Mouse (Mus musculus): Measurements from ENCODE around the gene Comt.

The Comt gene

DNA sequence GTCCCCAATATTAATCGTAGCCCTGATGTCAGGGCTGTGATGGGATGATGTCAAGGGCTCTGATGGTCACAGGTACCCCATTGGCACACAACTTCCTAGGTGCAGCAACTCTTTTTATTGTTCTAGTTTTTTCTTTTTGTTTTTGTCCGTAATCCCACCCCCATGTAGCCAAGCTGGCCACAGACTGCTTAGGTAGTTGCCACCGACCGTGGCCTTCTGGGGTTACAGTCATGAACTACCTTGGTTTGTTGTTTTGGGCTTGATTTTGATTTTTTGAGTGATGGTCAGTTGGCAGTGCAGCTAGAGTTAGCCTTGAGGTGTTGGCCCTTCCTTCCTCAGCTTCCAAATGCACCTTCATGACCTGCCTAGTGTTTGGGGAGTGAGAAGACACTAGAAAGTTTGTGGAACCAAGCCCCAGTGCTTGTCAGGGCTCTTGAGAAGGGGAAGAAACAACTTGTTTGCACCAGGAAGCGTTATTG lies at the start of gene Comt:
Gene Comt (minus strand): TSS at position 51 of the 479 bp plus-strand sequence.
- DNase-seq (ENCODE audit: low spot score in 2 of 2) = no peak

DNA sequence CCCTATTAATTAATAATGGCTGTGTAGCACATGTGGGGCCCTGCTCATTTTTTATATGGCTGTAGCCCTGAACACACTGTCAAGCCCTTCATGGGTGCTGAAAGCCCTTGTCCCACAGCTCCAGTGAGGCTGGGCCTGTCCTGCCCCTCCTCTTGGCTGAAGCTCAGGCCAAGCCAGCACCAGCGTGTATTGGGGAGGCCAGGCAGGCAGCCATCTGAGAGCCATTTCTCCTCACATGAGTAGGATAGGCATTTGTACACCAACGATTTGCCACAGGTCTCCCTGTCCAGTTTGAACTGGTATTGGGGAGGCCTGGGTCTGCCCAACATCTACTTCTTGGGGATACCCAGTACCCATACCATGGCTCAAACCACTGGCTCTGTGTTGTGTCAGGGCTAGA lies 47.4 kb upstream of the Comt start:
- DNase-seq (ENCODE audit: low spot score in 2 of 2) = no peak

DNA sequence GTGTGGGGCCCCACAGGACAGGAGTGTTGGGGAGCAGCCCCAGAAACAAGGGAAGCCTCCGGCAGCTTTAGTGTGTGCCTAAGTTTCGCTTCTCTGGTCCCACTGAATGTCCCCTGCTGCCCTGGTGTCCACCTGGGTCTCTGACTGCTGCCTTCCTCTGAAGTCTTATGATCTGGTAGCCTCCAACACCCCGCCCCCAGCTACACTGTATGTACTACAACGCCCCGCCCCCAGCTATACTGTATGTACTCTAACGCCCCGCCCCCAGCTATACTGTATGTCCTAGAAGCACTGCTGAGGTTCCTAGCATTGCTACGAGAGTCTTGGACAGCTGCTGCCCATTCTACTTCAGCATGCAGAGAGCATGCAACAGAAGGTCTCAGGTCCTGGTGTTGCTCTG lies 46.3 kb upstream of the Comt start:
- no peak for DNase-seq (ENCODE audit: low spot score in 2 of 2)

DNA sequence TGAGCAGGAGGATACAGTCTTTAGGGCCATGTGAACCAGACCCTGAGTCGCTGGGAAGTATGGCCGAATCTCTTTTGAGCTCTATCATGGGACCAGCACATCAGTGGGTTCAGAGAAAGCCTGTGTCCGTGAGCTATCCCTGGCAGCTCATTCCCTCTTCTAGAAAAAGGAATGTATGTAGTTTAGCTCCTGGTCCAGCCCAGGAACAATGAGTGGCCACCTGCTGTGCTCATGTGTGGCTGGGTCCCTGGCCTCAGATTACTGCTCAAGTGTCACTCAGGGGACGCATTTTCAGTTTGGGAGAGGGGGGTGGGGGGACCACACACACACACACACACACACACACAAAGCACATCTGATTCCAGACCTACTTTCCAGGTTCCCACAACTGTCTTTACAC lies 45.8 kb upstream of the Comt start:
- no peak for DNase-seq (ENCODE audit: low spot score in 2 of 2)

- DNase-seq (ENCODE audit: low spot score in 2 of 2) = no peak
Measured at GRCm38 (mm10) chr16:18471976-18472375, 45.3 kb upstream of the Comt start.

DNA sequence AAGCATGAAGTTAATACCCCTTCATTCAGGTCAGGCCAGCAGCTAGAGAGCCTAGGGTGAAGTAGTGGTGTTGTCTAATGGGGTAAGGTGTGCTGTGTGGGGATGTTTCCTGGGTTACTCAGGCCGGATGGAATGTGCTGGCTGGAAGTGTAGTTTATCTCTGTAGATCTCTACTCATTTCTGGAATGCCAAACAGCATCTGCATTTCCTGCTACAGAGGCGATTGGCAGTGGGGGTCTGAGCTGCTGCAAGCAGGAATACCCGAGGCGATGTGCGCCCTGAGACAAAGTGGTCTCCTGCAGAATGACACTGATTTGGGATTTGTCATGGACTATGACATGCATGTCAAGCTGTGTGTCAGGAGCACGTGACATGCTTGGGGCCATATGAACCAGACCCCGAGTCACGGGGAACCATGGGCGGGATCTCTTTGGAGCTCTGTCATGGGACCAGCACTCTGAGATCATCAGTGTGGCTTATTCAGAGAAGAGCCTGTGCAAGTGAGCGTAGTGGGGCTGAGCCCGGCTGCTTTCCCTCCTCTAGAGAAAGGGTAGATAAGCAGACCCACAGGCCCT lies 44.8 kb upstream of the Comt start:
- DNase-seq (ENCODE audit: low spot score in 2 of 2) = no peak

GRCm38 (mm10) chr16:18470829-18471228 lies 44.2 kb upstream of the Comt start:
- DNase-seq (ENCODE audit: low spot score in 2 of 2) = no peak

GRCm38 (mm10) chr16:18464271-18464670 lies 37.6 kb upstream of the Comt start:
- DNase-seq (ENCODE audit: low spot score in 2 of 2) = peak in 1 of 2 experiments; percentile 41

- DNase-seq (ENCODE audit: low spot score in 2 of 2) = no peak
Measured at GRCm38 (mm10) chr16:18462598-18462997, 35.9 kb upstream of the Comt start.

GRCm38 (mm10) chr16:18462031-18462430 lies 35.4 kb upstream of the Comt start:
- no peak for DNase-seq (ENCODE audit: low spot score in 2 of 2)

DNA sequence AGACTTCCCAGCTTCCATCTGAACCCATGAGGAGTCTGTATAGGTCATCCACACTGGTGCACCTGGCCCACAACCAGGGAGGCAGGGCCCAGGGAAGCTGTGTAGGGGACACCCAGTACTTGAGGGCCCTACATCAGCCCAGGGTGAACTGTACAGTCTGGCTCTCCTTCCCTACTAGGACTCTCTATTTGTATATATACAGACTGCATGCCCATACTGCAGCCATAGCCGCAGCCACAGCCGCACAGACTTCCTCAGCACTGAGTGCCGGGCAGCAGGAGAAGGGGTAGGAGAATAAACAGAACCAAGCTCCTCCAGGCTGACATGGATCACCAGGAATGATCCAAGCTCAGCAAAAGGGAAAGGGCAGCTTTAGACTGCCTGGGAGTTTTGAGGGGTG lies 34.2 kb upstream of the Comt start:
- DNase-seq (ENCODE audit: low spot score in 2 of 2) = no peak

DNA sequence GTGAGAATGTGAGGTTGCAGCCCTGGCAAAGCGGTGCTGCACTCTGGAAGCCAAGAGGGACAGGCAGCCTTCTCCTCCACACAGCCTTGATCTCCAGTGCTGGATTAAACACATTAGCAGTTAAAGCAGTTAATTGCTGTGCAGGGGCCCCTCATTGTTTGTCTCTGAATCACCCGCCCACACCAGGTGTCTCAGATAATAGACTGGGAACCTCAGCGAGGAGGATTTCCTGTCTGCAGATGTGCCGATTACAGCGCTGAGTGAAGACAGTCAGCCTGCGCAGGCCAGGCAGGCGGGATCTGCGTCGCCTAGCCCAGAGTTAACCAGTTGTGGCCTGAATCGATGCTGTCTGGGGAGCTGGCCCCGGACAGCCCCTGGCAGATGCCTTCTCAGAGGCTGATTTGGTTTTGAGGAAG lies 33.3 kb upstream of the Comt start:
- DNase-seq (ENCODE audit: low spot score in 2 of 2) = no peak

- DNase-seq (ENCODE audit: low spot score in 2 of 2) = no peak
Measured at GRCm38 (mm10) chr16:18459335-18459954, 32.8 kb upstream of the Comt start.

- DNase-seq (ENCODE audit: low spot score in 2 of 2) = no peak
Measured at GRCm38 (mm10) chr16:18458661-18459060, 32.0 kb upstream of the Comt start.

DNA sequence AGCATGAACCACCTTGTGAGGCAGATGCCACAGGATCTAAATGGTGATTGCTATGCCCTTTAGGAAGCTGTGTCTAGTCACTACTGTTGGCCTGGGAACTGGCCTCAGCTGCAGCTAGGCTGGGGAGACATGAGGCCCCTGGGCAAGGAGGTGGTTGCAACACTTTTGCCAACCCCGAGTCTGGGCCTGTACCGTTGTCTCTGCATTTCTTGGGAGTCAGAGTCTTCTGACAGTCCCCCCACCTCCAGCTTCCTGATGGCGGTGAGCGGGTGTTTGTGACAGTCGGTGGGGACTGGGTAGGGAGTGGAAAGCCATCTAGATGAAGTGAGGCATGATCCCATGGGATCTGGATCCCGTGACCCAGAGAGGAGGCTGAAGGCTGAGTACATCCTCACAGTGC lies 28.8 kb upstream of the Comt start:
- DNase-seq (ENCODE audit: low spot score in 2 of 2) = no peak

DNA sequence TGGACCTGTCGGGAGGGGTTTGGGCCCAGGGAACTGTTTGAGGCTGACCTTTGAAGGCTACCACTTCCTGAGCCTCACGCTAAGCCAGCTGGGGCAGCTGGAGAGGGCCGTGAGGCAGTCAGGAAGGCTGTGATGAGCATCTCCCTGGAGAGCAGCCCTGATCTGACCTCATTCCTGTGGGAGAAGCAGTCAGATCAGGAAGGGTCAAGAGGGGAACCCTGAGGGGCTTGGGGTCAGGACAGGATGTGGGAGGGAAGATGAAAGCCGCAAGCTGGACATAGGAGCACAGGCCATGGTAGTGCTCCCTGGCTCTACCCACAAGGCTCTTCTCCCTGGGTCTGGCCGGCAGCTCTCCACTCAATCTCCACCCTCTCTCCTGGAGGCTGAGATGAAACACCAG lies 27.2 kb upstream of the Comt start:
- DNase-seq (ENCODE audit: low spot score in 2 of 2) = no peak

DNA sequence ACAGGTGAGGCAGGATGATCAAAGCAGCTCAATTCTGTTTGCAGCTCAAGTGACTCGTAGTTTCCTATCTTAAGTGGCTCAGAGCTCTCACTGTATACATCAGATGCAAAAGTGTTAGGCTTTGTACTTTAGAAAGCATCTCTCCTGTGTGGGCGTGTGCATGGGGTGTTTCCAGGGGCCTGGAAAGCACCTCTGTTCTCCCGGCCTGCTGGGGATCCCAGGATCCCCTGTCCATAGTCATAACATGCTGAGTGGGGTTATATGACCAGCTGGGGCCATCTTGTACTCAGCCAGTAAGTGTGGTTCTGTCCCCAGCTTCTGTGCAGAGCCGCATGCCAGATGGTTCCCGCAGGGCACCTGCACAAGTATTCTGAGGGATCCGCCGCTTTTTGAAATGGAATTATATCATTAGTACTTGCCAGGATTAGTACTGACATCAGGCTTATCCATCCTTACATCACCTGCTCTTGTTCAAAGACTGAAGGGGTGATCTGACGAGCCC lies 25.8 kb upstream of the Comt start:
- DNase-seq (ENCODE audit: low spot score in 2 of 2) = peak; percentile 37 to 54

- peak; percentile 76 to 79 for DNase-seq (ENCODE audit: low spot score in 2 of 2)
Measured at GRCm38 (mm10) chr16:18451486-18452181, 25.0 kb upstream of the Comt start.

GRCm38 (mm10) chr16:18449005-18449404 lies 22.4 kb upstream of the Comt start:
- no peak for DNase-seq (ENCODE audit: low spot score in 2 of 2)

DNA sequence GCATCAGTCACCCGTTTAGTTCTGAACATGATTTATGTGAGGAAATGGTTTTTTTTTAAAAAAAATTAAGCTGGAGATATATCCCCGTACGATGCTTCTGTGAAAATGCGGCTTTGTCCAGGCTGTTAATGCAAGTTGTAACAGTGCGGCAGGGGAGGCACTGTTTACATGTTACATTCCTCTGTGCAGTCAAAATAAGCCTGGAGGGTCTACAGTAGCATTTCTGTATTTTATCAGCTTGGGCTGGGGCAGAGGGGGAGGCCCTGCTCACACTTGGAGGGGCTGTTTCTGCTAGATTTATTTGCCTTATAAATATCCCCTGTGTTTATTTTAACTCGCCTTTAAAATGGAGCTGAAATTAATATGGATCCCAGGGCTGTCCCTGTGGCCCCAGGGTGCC lies 21.5 kb upstream of the Comt start:
- no peak for DNase-seq (ENCODE audit: low spot score in 2 of 2)

GRCm38 (mm10) chr16:18447243-18447642 lies 20.6 kb upstream of the Comt start:
- DNase-seq (ENCODE audit: low spot score in 2 of 2) = no peak

DNA sequence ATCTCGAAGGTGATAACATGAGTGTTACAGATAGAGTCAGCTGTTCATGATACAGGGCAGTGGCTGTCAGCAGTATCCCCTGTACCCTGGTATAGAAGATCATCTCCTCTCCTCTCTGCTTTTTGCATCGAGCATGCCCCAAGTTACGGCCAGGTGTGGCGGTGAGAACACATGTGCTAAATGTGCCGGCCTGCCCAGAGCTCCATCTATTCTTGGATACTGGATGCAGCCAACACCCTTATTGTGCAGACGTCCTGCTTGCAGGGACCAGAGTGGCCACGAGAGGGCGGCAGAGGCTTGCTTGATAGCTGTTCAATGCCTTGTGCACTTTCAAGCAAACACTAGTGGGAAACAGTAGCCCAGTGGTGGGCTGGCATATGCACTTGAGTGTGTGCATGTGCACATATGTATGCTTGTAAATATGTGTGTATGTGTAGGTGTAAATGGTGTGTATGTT lies 16.8 kb upstream of the Comt start:
- DNase-seq (ENCODE audit: low spot score in 2 of 2) = peak; percentile 99

GRCm38 (mm10) chr16:18436128-18436527 lies 9.5 kb upstream of the Comt start:
- no peak for DNase-seq (ENCODE audit: low spot score in 2 of 2)

Data from frontal cortex, postnatal 36 days (tissue).